Mouse (Mus musculus) granulocyte monocyte progenitor cell, adult 5-6 weeks (primary cell): ENCODE measurements at regions not wholly inside any gene's neighbourhood (a gene's known extent, or its start where the extent isn't known, plus 50 kb on each side); places are given as distances from the start of the nearest gene placed in this dataset.

Experiments used
- ATAC-seq: replicated peaks from 2 replicates; pipeline ENCODE4 v1.8.0; 2016; ENCODE audit warnings: mild to moderate bottlenecking, moderate TSS enrichment, inconsistent platforms; ENCODE audit not compliant: poor library complexity, severe bottlenecking

GRCm38 (mm10) chr7:128834894-128835293 lies 90.2 kb downstream of the Sec23ip start:
- no peak for ATAC-seq

- ATAC-seq, result no peak
Observed at GRCm38 (mm10) chr7:128836435-128836834, 91.7 kb downstream of the Sec23ip start.

- ATAC-seq, result no peak
Observed at GRCm38 (mm10) chr7:128842561-128842960, 97.8 kb downstream of the Sec23ip start.

- ATAC-seq, result no peak
Observed at GRCm38 (mm10) chr7:128843576-128843975, 98.8 kb downstream of the Sec23ip start.

GRCm38 (mm10) chr7:128849261-128849660 lies 104.5 kb downstream of the Sec23ip start:
- no peak for ATAC-seq

GRCm38 (mm10) chr7:128854193-128854592 lies 109.5 kb downstream of the Sec23ip start:
- no peak for ATAC-seq

- ATAC-seq, result no peak
Observed at GRCm38 (mm10) chr7:128854690-128855343, 110.1 kb downstream of the Sec23ip start.

GRCm38 (mm10) chr7:128860141-128860540 lies 115.4 kb downstream of the Sec23ip start:
- ATAC-seq, result peak; percentile 75

- ATAC-seq, result no peak
Observed at GRCm38 (mm10) chr7:128860709-128861108, 116.0 kb downstream of the Sec23ip start.

GRCm38 (mm10) chr7:128861376-128861775 lies 116.6 kb downstream of the Sec23ip start:
- no peak for ATAC-seq

GRCm38 (mm10) chr7:128868799-128869198 lies 124.1 kb downstream of the Sec23ip start:
- ATAC-seq, result no peak

GRCm38 (mm10) chr7:128884015-128884414 lies 139.3 kb downstream of the Sec23ip start:
- no peak for ATAC-seq

GRCm38 (mm10) chr7:128885551-128885950 lies 140.8 kb downstream of the Sec23ip start:
- no peak for ATAC-seq

- ATAC-seq, result no peak
Observed at GRCm38 (mm10) chr7:128910134-128910533, 165.4 kb downstream of the Sec23ip start.

- ATAC-seq, result no peak
Observed at GRCm38 (mm10) chr7:128937976-128938730, 193.4 kb downstream of the Sec23ip start.

- ATAC-seq, result no peak
Observed at GRCm38 (mm10) chr7:128960575-128960974, 215.8 kb downstream of the Sec23ip start.

- no peak for ATAC-seq
Observed at GRCm38 (mm10) chr7:128979904-128980303, 235.2 kb downstream of the Sec23ip start.

GRCm38 (mm10) chr7:128980827-128981226 lies 236.1 kb downstream of the Sec23ip start:
- ATAC-seq, result no peak

GRCm38 (mm10) chr7:128998759-128999158 lies 254.0 kb downstream of the Sec23ip start:
- no peak for ATAC-seq

GRCm38 (mm10) chr7:129002419-129002818 lies 254.4 kb upstream of the Plpp4 start:
- no peak for ATAC-seq

- no peak for ATAC-seq
Observed at GRCm38 (mm10) chr7:129003150-129003549, 253.7 kb upstream of the Plpp4 start.

GRCm38 (mm10) chr7:129016353-129016752 lies 240.5 kb upstream of the Plpp4 start:
- ATAC-seq, result no peak
